Mouse (Mus musculus): Measurements from ENCODE around the gene Ccl6.
"Not testable (repeated sequence)": the region's sequence is repeated elsewhere in the genome, so short reads cannot be mapped to it uniquely, and the experiment has no call there.

Gene Ccl6

GRCm38 (mm10) chr11:83557074-83557473 is 35.8 kb downstream of the Ccl6 start:
- DNase-seq, result no peak

- no peak for DNase-seq
Measured at GRCm38 (mm10) chr11:83556085-83556781, 36.7 kb downstream of the Ccl6 start.

- no peak for DNase-seq
Measured at GRCm38 (mm10) chr11:83551668-83552067, 41.2 kb downstream of the Ccl6 start.

GRCm38 (mm10) chr11:83551037-83551436 is 41.9 kb downstream of the Ccl6 start:
- not testable (repeated sequence) for DNase-seq

GRCm38 (mm10) chr11:83550186-83550632 is 42.7 kb downstream of the Ccl6 start:
- peak; percentile 5 for DNase-seq

- DNase-seq, result no peak
Measured at GRCm38 (mm10) chr11:83544214-83544613, 48.7 kb downstream of the Ccl6 start.

GRCm38 (mm10) chr11:83541415-83541814 is 51.5 kb downstream of the Ccl6 start:
- no peak for DNase-seq

- no peak for DNase-seq
Measured at GRCm38 (mm10) chr11:83540931-83541330, 52.0 kb downstream of the Ccl6 start.

- DNase-seq, result no peak
Measured at GRCm38 (mm10) chr11:83538705-83539314, 54.1 kb downstream of the Ccl6 start.
